Mouse (Mus musculus) MN1 (cell line): ENCODE results near the gene Anapc16.
"Not testable (repeated sequence)": the region's sequence is repeated elsewhere in the genome, so short reads cannot be mapped to it uniquely, and the experiment has no call there.

Source experiments
- DNase-seq: peaks from one replicate; pipeline ENCODE4 v3.0.0-alpha.2; 2016; ENCODE audit warnings: low spot score

Gene Anapc16

DNA sequence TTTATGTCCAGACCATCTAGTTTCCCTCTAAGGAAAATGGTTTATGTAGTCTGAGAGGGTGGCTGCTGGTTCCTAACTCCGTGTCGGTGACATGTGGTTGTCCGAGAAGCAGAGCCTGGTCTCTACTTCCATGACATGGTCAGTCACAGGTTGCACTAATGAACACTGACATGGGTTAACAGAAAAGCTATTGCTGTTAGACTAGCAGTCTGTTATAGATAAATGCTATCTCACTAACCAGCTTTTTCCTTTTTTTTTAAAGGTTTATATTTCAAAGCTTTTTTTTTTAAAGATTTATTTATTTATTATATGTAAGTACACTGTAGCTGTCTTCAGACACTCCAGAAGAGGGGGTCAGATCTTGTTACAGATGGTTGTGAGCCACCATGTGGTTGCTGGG, 3.9 kb downstream of the Anapc16 start:
- DNase-seq = no peak

DNA sequence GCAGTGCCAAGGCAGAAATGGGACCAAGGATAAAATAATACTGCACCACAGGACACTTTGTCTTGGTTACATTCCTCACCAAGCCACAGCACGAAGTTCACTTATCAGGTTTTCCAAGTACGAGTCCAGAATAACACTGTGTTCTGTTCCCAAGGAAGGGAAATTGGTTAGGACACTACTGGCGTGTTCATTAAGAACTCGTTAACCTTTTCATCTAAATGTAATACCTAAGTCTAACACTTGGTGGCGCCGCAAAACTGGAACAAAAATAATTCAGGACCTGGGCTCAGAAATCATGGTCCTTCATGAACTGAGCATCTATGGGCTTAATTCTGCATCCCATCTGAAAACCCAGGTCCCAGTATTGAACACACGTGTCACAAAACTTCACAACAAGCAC, 5.3 kb downstream of the Anapc16 start:
- DNase-seq = peak; percentile 91

DNA sequence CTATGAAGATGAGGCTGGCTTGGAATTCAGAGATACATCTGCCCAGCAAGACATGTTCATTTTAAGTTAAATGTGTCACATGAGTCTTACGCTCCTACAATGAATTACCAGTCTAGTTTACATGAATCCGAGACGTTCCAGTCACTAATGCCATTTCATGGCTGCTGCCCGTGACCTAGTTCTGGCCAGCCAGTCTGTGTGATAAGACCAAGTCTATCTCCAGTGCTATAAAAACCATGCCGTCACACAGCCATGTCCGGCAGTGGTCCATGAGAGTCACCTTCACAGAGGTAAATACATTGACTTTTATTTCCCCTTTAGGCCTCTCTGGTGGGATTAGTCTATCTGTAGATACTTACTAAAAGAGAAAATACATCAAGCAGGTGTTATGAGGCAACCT, 7.0 kb downstream of the Anapc16 start:
- peak; percentile 47 for DNase-seq

DNA sequence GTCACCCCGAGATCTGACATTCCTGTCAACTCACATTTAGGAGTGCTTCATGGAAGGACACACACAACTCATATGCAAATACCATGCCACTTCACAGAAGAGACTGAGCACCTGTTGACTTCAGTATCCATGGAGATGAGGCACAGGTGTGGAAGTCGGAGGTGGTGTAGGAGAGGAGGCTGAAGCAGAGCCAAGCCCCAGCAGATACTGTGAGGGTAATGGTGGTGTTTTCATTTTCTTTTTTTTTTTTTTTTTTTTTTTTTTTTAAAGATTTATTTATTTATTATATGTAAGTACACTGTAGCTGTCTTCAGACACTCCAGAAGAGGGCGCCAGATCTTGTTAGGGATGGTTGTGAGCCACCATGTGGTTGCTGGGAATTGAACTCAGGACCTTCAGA, 9.1 kb downstream of the Anapc16 start:
- not testable (repeated sequence) for DNase-seq

DNA sequence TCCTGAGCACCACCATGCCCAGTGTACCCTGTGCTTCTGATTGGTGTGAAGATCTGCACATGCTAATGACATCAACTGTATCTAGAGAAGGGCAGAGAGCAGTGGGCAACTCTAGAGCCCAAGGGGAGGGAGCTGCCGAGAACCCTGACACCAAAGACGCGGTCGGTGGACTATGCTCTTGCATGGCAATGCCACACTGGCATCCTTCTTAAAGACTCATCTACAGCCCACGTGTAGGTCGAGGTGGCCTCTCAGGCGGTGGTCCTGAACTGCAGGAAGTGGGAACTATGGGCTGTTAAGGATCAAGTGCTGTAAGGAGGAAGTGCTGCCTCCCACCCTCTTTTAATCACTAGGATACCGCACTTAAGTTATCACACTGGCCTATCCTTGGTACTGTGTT, 10.9 kb downstream of the Anapc16 start:
- no peak for DNase-seq

DNA sequence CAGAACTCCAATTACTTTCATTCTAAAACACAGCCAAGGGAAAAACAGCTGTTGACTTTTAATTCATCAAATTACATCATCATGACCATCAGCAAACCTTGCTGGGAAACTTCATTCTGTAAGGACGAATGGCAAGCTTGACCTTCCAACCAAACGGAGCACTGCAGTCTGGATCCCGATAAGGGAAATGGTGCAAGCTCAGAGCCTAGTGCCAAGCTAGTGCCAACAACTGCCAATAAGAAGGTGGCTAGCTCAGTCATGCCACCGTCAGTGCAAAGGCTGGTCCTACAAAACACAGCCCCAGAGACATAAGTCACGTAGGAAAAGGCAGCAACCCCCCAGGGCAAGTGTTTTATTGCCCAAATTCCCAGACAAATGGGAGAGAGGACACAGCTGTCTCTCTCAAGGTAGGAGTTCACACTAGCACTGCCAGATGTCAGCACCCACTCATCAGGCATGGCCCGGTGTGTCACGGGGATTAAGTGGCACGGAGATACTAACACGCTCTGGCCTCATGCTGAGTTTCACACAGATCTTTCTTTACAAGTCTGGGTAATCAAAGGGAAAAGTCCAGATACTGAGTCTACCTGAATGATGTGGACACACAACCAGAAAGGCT, 11.6 kb downstream of the Anapc16 start:
- peak; percentile 41 for DNase-seq

DNA sequence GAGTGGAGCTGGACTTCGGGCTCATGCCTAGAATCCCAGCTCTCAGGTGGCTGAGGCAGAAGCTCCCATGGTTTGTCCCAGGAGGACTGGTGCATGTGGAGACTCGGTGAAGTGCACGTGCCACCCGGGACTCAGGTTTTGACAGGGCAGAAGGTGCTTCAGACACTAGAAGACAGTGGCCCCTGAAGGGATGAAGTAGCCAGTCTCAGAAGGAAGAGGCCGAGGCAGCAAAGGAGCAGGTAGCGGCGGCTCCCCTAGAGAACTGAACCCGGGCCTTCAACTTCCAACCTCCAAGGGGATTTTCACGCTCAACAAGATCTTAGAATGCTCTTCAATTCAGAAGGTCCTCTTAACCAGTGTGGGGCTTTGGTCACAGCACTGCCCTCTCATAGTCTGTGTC, 12.5 kb downstream of the Anapc16 start:
- no peak for DNase-seq

DNA sequence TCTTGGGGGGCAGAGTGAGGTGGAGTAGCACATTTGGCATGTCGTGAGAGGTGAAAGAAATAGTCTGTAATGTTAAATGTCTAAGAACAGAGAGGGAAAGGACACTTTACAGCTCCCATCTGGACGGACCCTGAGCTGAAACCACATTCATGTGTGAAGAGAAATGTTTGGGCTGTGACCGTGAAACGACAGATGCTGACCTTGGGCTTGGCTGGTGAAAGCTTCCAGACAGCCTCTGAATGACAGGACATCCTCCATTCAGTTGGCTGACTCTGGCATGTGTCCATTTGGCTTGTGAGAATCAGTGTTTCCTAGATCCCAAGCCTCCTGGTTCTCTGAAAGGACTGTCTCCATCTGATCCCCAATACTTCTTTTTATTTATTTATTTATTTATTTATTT, 14.9 kb downstream of the Anapc16 start:
- peak; percentile 57 for DNase-seq

DNA sequence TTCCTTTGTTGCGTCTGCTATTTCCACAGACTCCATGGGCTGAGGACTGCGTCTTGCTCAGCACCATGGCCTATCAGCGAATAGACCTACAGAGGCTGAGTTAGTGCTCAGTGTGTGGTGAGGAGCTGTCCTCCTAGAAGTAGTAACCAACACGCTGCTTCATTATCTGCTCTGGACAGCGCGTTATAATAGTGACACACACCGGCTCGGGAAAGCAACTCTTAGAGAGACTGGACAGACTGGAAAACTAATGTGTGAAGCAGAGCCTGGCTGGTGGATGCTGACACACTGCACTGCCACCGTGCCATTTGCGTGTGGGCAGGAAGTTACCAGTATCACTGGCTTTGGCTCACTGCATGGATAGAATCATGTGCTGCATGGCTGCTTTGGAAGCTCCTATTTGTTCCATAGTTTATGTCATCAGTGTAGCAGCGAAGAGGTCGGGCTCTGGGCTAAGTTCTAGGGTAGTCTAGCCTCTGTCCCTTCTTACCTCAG, 20.5 kb downstream of the Anapc16 start:
- DNase-seq = no peak

DNA sequence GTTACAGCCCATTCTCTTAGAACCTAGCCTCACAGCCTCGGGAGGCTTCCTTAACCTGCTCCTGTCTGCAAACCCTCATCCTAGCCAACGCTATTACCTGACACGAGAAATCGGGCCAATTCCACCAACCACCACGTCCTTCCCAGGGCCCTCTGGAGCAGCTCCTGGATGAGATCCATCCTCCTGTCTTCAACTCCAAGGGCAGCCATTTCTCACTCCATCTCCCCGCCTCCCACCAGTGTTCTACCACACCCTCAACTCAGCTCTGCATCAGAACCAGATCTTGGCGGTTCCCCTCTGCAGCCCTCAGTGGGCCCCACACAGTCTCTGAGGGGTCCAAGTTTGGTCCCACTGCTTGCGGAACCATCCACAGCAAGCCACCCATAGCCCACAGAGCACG, 21.1 kb downstream of the Anapc16 start:
- no peak for DNase-seq

DNA sequence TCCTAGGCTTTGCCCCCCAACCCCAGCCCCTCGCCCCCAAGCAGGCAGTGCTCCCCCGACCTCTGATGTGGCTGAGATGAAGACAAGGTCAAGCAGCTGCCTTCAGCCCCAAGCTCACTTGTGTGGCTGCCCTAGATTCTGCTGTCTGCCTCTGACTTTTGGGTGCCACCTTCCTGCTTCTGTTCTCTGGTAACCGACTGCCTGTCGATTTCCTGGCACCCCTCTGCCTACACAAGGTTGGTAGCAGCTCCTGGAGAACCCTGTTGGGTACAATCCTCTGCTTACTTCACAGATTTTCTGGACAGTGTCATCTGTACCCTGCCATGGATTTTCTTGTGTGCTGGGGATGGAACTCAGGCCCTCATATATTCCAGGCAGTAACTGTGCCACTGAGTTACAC, 21.6 kb downstream of the Anapc16 start:
- no peak for DNase-seq

DNA sequence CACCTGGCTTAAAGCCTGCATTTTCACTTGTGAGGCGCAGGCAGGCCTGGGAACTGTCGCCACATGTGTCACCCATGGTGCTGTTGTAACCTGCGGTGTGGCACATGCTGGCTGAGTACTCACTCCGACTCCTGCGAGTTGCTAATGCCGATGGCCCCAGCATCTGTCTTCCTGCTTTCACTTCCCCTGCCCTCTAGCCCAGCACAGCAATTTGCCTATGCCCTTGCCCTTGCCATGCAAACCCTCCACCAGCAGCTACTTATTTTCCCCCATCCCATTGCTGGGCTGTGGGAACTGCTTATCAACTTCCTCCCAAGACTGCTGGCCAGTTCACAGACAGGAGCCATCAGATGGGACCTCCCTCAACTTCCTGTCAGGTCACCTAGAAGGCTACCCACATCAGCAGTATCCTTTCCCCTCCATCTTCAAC, 22.1 kb downstream of the Anapc16 start:
- no peak for DNase-seq

DNA sequence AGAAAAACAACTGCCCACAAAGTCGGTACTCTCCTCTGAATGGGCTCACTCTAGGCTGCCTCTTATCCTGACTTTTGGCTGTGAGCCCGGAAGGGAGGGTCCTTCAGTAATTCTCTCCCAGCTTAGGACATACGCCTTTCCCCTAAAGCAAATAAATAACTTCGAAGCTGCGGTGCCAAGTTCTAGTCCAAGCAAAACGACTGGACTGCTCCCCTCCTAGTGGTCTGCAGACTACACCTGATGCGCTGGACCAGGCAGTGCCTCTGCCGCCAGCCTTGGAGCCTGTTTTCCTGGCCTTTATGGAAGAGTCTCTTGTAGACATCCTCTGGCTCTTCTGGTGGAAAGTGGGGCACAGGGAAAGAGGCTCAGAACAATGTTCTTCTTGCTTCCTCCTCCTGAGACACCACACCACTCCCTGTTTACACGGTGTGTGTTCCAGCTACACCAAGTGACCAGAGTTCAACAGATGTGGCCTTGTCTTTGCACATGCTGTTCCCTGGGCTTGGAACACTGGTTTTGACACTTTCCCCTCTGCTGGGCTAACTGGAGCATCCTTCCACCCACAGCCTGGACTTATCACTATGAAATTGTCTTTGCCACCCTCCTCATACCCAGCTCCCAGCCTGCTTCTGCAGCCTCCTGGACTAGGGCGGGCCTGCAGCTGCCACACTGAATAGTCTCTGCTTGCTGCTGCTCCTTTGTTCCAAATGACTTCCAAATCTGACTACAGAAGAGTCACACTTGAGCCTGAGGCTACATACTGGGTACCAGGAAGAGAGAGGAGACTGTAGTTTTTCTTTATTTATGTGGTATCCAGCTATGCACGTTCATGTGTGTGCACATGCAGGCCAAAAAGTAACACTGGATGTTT, 23.8 kb downstream of the Anapc16 start:
- peak; percentile 75 for DNase-seq

DNA sequence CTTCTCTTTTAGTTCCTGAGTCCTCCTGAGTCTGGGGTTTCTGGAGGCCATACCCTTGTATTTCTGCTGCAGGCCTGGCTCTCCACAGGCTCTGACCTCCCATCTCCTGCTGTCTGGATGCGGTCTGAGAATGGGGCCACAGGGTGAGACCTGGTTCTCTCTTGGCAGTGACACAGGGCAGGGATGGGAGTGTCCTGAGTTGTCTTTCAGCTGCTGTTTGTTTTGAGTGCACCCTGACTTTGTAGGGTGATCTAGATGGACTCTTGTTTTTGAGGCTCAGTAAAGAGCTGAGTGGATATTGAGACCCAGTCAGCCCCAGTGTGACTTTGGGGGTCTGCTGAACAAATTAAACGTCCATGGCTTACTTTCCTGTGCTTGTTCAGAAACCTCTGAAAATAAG, 24.5 kb downstream of the Anapc16 start:
- no peak for DNase-seq

DNA sequence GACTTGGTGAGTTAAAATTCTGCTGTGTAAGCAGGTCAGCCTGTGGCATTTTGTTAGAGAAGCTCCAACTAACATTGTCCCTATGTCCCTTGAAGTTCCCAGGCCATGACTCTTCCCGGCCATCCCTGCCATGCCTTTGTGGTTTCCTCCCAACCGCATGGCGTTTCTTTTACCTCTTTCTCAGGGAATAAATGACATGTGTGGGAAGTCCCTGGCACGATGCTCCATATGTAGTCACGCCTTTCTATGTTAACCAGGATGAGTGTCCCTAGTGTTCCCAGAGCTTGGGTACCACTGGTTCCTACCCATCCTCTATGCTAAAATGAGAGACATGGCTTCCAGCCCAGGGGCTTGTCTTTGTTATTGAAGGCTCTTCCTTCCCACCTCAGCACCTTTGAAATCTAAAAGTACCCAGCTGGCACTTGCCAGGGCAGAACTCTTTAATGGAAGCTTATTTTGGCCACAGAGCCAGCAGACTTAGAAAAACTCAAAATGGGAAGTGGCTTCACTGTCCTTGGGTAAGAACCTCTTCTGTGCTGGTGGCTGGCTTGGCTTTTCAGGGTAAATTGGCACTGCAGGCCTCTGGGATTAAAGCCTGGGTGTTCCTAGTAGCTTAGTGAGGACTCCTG, 25.1 kb downstream of the Anapc16 start:
- DNase-seq = no peak

DNA sequence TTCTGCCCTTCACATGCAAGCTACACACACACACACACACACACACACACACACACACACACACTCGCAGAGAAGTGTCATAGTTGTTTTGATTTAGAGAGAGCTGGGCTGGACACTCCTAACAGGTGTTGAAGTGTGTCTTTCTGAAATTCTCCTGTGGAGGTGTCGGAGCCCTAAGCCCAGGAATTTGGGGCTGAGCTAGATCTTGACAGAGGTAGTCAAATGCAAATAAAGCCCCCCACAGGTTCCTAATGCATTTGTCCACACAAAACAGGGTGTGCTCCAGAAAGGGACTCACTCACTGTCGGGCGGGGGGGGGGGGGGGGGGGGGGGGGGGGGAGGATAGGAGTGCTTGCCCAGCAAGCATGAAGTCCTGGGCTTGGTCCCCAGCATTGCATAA, 25.8 kb downstream of the Anapc16 start:
- no peak for DNase-seq

DNA sequence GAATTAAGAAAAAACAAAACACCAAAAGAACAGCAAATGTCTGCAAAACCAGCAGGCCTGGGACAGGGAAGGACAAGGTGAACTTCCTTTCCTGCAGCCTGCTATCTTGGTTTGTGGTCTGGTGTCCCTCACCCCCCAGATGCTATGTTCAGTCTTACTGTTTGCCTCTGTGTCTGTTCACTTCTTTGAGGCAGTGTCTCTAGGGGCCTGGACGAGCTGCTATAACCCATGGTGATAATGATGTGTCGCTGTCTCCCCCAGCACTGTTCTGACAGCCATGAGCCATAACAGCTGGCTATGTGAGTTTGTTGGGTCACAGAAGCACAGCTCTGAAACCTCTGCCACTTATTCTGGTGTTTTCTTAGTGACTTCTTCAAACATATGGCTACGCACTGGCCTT, 28.1 kb downstream of the Anapc16 start:
- DNase-seq = peak; percentile 54

DNA sequence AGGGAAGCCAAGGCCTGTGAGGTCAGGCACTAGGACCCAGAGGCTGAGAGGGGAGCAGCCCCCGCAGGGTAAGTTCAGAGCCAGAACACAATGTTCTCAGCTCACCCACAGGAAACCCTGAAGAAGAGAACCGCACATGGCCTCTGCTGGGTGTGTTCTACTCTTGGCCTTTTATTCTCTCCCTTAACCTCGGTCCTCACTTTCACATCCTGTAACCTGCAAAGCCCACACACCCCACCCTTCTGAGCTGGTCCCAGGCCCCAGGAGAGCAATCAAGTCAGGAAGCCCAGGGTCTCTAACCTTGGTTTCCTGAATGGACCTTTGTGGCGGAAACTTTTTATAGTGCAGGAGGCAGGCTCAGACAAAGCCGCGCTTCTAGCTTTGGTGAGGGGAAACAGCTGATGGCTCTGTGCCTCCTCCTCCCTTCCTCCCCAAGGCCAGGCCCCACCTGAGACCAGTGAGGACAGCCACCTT, 28.7 kb downstream of the Anapc16 start:
- peak; percentile 59 for DNase-seq

DNA sequence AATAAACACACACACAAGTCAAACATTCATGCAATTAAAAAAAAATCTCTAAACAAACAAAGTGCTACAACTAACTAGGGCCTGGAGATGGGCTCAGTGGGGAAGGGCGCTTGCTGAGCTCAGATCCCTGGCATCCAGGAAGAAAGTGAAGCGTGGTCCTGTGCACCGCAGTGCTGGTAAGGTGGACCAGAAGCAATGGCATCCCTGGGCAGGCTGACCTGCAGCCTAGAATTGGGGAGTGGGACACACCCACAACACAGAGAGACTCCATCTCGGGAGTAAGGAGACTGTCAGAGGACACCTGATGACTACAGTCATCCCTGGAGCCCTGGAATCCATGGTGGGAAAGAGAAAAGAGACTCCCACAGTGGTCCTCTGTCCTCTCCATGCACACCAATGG, 29.5 kb downstream of the Anapc16 start:
- no peak for DNase-seq

DNA sequence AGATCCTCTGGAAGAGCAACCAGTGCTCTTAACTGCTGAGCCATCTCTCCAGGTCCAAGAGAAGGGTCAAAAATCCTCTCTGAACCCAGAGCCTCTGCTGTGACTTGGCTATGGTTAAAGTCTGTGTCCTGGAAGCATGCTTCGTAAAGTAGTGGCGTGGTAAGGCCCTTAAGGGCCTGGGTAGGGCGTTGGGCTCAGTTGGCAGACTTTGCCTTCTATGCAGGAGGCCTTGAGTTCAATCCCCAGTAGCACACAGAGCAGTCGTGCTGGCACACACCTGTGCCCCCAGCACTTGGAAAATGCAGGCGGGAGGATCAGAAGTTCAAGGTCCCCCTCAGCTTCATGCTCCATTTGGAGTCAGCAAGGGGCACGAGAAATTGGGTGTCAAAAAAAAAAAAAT, 29.9 kb downstream of the Anapc16 start:
- no peak for DNase-seq

DNA sequence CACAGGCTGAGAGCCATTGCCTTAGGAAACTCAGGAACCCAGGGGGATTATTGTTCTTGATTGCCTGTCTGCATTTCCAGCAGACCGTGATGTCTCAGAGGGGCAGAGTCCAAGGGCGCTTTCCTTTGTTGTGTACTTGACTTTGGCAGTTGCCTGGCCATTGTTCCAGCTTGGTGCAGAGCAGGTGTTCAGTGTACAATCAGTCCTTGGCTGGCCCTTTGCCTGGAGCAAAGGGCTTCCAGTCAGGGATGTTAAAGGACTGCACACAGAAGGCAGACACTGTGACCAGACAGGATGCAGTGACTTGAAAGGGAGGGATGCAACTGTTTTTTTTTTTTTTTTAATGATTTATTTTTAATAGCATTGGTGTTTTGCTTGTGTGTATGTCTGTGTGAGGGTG, 30.4 kb downstream of the Anapc16 start:
- DNase-seq = no peak

DNA sequence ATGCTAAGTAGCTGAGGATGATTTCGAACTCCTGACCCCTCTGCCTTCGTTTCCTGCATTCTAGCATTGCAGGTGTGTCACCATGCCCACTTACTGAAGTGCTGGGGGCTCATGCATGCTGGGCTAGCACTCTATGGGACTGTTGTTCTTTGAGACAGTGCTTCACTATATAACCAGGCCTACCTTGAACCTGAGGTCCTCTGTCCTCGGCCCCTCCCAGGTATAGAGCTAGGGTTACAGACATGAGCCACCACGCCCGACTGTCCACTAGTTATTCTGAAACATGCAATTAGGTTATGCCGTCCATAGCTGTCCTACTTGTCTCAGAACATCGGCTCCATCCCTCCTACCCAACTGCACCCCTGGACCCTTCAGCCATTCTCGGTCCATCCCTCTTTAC, 31.1 kb downstream of the Anapc16 start:
- no peak for DNase-seq
